In the genomic region with DNA sequence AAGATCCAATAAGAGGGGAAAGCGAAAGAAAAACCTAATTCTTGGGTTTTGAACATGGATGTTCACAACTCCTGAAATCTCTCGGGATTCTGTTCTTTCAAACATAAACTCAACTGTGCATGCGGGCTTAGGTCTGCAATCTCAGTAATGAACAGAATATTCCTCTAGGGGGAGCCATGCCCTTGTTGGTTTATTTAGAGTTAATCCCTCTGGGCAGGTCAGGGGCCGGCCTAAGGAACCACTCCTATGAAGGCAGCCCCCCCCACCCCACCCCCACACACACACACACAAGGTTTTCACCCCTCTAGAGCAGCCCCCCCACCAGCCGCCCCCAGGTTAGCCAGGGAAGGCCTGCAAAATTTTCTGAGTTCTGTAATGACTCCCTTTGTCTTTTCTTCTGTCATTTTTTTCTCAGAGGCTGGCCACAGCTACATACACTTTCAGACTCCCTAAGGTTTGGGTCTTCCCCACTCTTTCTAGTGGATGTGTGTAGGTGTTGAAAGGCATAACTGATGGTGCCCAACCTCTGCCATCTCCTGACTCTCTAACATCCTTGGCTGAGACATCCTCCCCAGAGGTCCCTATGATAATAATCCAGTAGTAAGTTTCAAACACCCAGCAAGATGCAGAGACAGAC, we compare ENCODE assay signal across 9 mouse cellular contexts. TPM values are rescaled to one million over a fixed set of nuclear protein-coding genes. Genes with fewer than 3 reads are reported as not detected.
DNase-seq lines count a peak whose midpoint lies in the region; ATAC-seq and TF ChIP-seq lines count a peak whose summit lies in the region.
"Had no signal": no experiment of that assay in that cellular context is flagged by ENCODE, and none has a peak within 500 bp of the region (broad histone marks: within the 10 kb centered on the region; RNA-seq: fewer than 3 reads in every experiment).

No protein-coding gene starts in this region.

- no peak for ATAC-seq in limb, embryonic 11.5 days (ENCODE audit: insufficient number of reproducible peaks, low FRiP score, low TSS enrichment, low read depth)

- H3K27me3 ChIP-seq in limb, embryonic 11.5 days (ENCODE audit: control insufficient read depth, insufficient read depth, low read length), result no peaks in the 10 kb centered on the region
- no peaks in the 10 kb centered on the region for H3K27me3 ChIP-seq in limb, embryonic 10.5 days (ENCODE audit: low read depth, poor library complexity, severe bottlenecking)

- H3K4me3 ChIP-seq in limb, embryonic 11.5 days (ENCODE audit: low read depth, low read length), result no peak overlapping the region
- H3K4me3 ChIP-seq in limb, embryonic 10.5 days, result no peak overlapping the region
- no peak overlapping the region for H3K4me3 ChIP-seq in cortical plate, adult 2 months (ENCODE audit: insufficient read depth, low read length)

- no peak overlapping the region for H3K4me2 ChIP-seq in limb, embryonic 11.5 days (ENCODE audit: low read depth, severe bottlenecking)

- 21% methylated on average over 5 of the region's 5 CpGs for WGBS in limb, embryonic 11.5 days
- whole genome bisulfite sequencing in limb, embryonic 10.5 days, result 22% methylated on average over 5 of the region's 5 CpGs

- peak; percentile 45 for TF ChIP-seq CTCF in cortical plate, adult 2 months (IDR thresholded peaks at IDR 0.05; ENCODE audit: extremely low read depth, insufficient read depth, low read length)

- DNase-seq in cerebellum, adult 18-20 months, result peak; percentile 16
- DNase-seq in cerebellum, adult 9-11 months, result no peak
- peak; percentile 42 for DNase-seq in limb, embryonic 11.5 days (ENCODE audit: low spot score)
- no peak for DNase-seq in limb, embryonic 10.5 days (ENCODE audit: low spot score)
- DNase-seq in kidney, postnatal 10 days, result peak; percentile 40
- DNase-seq in retina, adult 2 months (ENCODE audit: low read depth, low spot score), result peak; percentile 29
- no peak for DNase-seq in left cerebral cortex, adult 9 months (ENCODE audit: low spot score in 2 of 2)

- H3K9ac ChIP-seq in limb, embryonic 11.5 days (ENCODE audit: low read length), result no peak overlapping the region

- no peak overlapping the region for H3K27ac ChIP-seq in limb, embryonic 11.5 days (replicated peaks; ENCODE audit: low read depth, low read length)
- no peak overlapping the region for H3K27ac ChIP-seq in limb, embryonic 10.5 days
- H3K27ac ChIP-seq in cortical plate, adult 2 months (ENCODE audit: insufficient read depth, low read length), result no peak overlapping the region

- no peaks in the 10 kb centered on the region for H3K4me1 ChIP-seq in limb, embryonic 11.5 days (ENCODE audit: control insufficient read depth, insufficient read depth, low read length)
- H3K4me1 ChIP-seq in limb, embryonic 10.5 days, result no peaks in the 10 kb centered on the region; the same call in 1 of the 2 replicates
- no peaks in the 10 kb centered on the region for H3K4me1 ChIP-seq in cortical plate, adult 2 months (ENCODE audit: control insufficient read depth, insufficient read depth, low read length)

- no peaks in the 10 kb centered on the region for H3K9me3 ChIP-seq in limb, embryonic 11.5 days (ENCODE audit: control insufficient read depth, low read length)
- no peaks in the 10 kb centered on the region for H3K9me3 ChIP-seq in limb, embryonic 10.5 days (replicated peaks)
- H3K9me3 ChIP-seq: G1E had no signal

- H3K36me3 ChIP-seq in limb, embryonic 11.5 days (ENCODE audit: control insufficient read depth, insufficient read depth, low read length), result no peaks in the 10 kb centered on the region
- no peaks in the 10 kb centered on the region for H3K36me3 ChIP-seq in limb, embryonic 10.5 days
- H3K36me3 ChIP-seq: G1E had no signal

- no peak for TF ChIP-seq POLR2A in cortical plate, adult 2 months (IDR thresholded peaks at IDR 0.05; ENCODE audit: extremely low read depth, insufficient read depth, low read length)

RNA-seq across cellular contexts. Expression of a gene that starts 16.2 kb away (rescaled TPM):
- polyA plus RNA-seq in limb, embryonic 11.5 days (2014; fragmentation: Nextera tagmentation; extraction: Ambion mirVana), result 0.20 and 0.21 TPM in 2 replicates
- 0.23 and 0.46 TPM in 2 replicates for polyA plus RNA-seq in limb, embryonic 10.5 days (2016; fragmentation: Nextera tagmentation; extraction: Ambion mirVana)
- polyA plus RNA-seq in cortical plate, adult 2 months (2012; rRNA removed), result 2.6 and 3.2 TPM in 2 replicates
- polyA plus RNA-seq: G1E had no signal

Comparison
In these comparisons a context has a peak if more than half of its experiments do, and no peak if none do; other contexts are left out.
1. DNase-seq: peak in cerebellum, adult 18-20 months (2 of 2), limb, embryonic 11.5 days (single experiment), kidney, postnatal 10 days (single experiment) and retina, adult 2 months (single experiment); none in cerebellum, adult 9-11 months (single experiment), limb, embryonic 10.5 days (single experiment) and left cerebral cortex, adult 9 months (0 of 2).